Mouse (Mus musculus) stomach, postnatal 0 days (tissue): ENCODE data around the gene Phkb. TPM values are rescaled to one million over a fixed set of nuclear protein-coding genes. Genes with fewer than 3 reads are reported as not detected.

Experiments
- ATAC-seq: fragments of 200-750 bp; cut with Nextera tagmentation; 2 replicates; pipeline ENCODE4 v1.8.0; 2017; ENCODE audit not compliant: low FRiP score, low TSS enrichment
- DNase-seq: peaks from one replicate; pipeline ENCODE4 v3.0.0-alpha.2; 2016; ENCODE audit warnings: low spot score
- H3K27ac ChIP-seq: fragments of 300-500 bp; sonication (generic); replicated peaks from 2 replicates; pipeline ENCODE4 v1.5.1; 2014; ENCODE audit warnings: mild to moderate bottlenecking, control low read depth
- H3K27me3 ChIP-seq: fragments of 300-500 bp; sonication (generic); 2 replicates; pipeline ENCODE4 v1.6.1; 2014; ENCODE audit warnings: low read length; ENCODE audit not compliant: control insufficient read depth, insufficient read depth
- H3K36me3 ChIP-seq: fragments of 300-500 bp; sonication (generic); 2 replicates; pipeline ENCODE4 v1.6.1; 2014; ENCODE audit warnings: low read length, mixed read lengths; ENCODE audit not compliant: control insufficient read depth, insufficient read depth
- H3K4me1 ChIP-seq: fragments of 300-500 bp; sonication (generic); replicated peaks from 2 replicates; pipeline ENCODE4 v1.6.1; 2014; ENCODE audit warnings: antibody characterized with exemption; ENCODE audit not compliant: control insufficient read depth, insufficient read depth
- H3K4me2 ChIP-seq: fragments of 300-500 bp; sonication (generic); replicated peaks from 2 replicates; pipeline ENCODE4 v1.6.1; 2014; ENCODE audit warnings: low read depth, mild to moderate bottlenecking, control low read depth, moderate library complexity
- H3K4me3 ChIP-seq: fragments of 300-500 bp; sonication (generic); 2 replicates; pipeline ENCODE4 v1.5.1; 2014; ENCODE audit warnings: low read depth, low read length, control low read depth
- H3K9ac ChIP-seq: fragments of 300-500 bp; sonication (generic); 2 replicates; pipeline ENCODE4 v1.6.1; 2014; ENCODE audit warnings: mild to moderate bottlenecking, low read length, control low read depth, mixed read lengths
- H3K9me3 ChIP-seq: fragments of 300-500 bp; sonication (generic); 2 replicates; pipeline ENCODE4 v1.6.1; 2016; ENCODE audit warnings: low read length; ENCODE audit not compliant: control insufficient read depth
- CTCF ChIP-seq: IDR thresholded peaks from 2 replicates; pipeline ENCODE4 v1.5.1; 2016; ENCODE audit warnings: antibody characterized with exemption, low read depth, mild to moderate bottlenecking, moderate library complexity
- EP300 ChIP-seq: optimal IDR thresholded peaks from 2 replicates; pipeline ENCODE3; 2016; ENCODE audit warnings: antibody characterized with exemption
- WGBS: fragments of 180-500 bp; shearing (Covaris S2); extraction: QIAGEN DNeasy Blood & Tissue Kit; methylation state at CpG from one replicate; pipeline ENCODE4 v1.1.7; 2014; 5-methylcytosine and 5-hydroxymethylcytosine counted together
- polyA plus RNA-seq: library from polyadenylated mRNA; unstranded; fragments of >200 nt; fragmentation: Nextera tagmentation; extraction: Ambion mirVana; gene quantifications from 2 replicates; pipeline ENCODE4 v1.2.1, GENCODE M21; 2015

Phkb gene
- polyA plus RNA-seq, 1 experiment from 2014 or later = 21.3 TPM

DNA sequence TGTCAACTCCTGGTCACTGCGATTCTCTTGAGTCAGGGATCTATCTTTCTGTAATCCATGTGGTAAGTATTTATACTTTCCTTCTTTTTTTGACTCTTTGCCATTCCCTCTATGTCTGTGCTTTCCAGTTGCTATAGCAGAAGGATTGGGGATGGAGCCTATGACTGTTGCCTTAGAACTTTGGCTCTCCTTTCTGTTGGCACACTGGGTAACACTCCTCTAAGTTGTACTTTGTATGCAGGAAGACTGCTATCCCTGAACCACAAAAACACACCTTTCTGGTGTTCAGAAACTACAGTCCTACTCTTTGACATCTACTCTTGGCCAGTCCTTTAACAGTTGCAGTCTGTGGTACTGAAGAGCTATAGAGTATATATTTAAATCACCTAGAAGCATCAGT lies 84.8 kb downstream of the Phkb start:
- H3K36me3 ChIP-seq = no peaks in the 10 kb centered on the region
- no peak for TF ChIP-seq EP300
- no peak for TF ChIP-seq CTCF
- H3K9me3 ChIP-seq = no peaks in the 10 kb centered on the region
- no peak overlapping the region for H3K4me2 ChIP-seq
- H3K4me3 ChIP-seq = no peak overlapping the region
- no peak for ATAC-seq
- DNase-seq = no peak
- no peak overlapping the region for H3K9ac ChIP-seq
- H3K4me1 ChIP-seq = no peaks in the 10 kb centered on the region
- no peaks in the 10 kb centered on the region for H3K27me3 ChIP-seq
- 48% methylated on average over 1 of the region's 1 CpGs for WGBS
- no peak overlapping the region for H3K27ac ChIP-seq

DNA sequence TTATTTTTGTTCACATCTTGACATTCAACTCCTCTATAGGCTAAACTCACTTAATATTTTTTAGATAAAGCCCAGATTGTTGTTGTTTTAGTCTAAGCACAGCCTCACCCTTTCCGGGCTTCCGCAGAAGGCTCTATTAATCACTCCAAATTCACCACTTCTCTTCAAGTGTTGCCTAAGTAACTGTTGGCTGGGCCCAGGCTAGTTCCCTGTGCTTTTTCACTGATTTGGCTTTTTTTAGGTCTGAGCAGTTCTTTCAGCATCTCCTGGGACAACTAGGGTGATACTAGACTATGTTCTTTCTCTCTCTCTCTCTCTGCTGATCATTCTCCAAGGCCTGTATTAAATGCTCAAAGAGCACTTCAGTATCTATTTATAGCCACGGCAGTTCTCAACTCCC lies 85.3 kb downstream of the Phkb start:
- Histone ChIP-seq H3K9ac (no peak overlapping the region), H3K27ac (no peak overlapping the region), H3K4me1 (no peaks in the 10 kb centered on the region), H3K27me3 (no peaks in the 10 kb centered on the region), H3K4me3 (no peak overlapping the region), H3K4me2 (no peak overlapping the region), H3K9me3 (no peaks in the 10 kb centered on the region), H3K36me3 (no peaks in the 10 kb centered on the region)
- no peak for TF ChIP-seq CTCF
- TF ChIP-seq EP300 = no peak
- ATAC-seq (no peak), DNase-seq (no peak)
- 38% methylated on average over 3 of the region's 3 CpGs for WGBS

DNA sequence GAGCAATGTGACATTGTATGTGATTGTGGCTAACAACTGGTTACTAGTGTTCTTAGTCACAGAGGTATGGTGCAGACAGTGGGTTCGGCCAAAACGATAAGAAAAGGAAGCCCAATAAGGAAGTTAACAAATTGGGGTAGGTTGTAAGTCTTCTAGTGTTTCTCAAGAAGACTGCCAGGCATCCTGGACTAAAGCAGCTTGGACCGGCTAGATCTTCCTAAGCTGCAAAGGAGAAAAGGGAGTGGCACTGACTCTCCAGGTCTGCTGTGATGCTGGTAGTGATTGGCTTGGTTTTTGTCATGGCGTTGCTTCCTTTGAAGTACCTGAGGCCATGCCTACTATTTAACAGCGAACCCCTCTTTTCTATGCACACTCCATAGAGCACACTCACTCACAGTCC lies 95.4 kb downstream of the Phkb start:
- Histone ChIP-seq H3K27me3 (no peaks in the 10 kb centered on the region), H3K4me3 (no peak overlapping the region), H3K4me2 (no peak overlapping the region), H3K36me3 (peaks cover 3% of the 10 kb centered on the region; the same call in 1 of the 2 replicates), H3K4me1 (no peaks in the 10 kb centered on the region), H3K9me3 (no peaks in the 10 kb centered on the region), H3K27ac (no peak overlapping the region), H3K9ac (no peak overlapping the region)
- 85% methylated on average over 5 of the region's 5 CpGs for WGBS
- no peak for TF ChIP-seq EP300
- ATAC-seq (no peak), DNase-seq (no peak)

DNA sequence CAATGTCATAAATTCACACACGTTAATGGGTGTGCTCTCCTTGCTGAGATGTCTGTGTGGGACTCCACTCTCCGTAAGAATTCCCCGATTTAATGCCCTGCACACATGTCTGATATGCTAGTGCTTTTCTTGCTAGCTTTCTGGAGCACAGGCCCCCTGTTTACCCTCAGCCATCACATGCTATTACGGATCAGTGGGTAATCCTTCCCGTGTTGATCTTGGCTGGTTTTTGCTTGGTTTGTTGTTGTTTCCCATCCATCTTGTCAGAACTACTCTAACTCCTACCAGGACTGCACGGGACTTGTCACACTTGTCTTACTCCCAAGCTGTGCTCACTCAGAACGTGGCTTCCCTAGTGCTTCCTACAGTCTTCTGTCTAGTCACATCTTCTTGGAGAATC lies 96.6 kb downstream of the Phkb start:
- 61% methylated on average over 7 of the region's 7 CpGs for WGBS
- H3K36me3 ChIP-seq = peaks cover 3% of the 10 kb centered on the region; the same call in 1 of the 2 replicates
- no peak for DNase-seq
- H3K4me2 ChIP-seq = no peak overlapping the region
- no peaks in the 10 kb centered on the region for H3K9me3 ChIP-seq
- H3K4me1 ChIP-seq = no peaks in the 10 kb centered on the region
- no peak for ATAC-seq
- no peak overlapping the region for H3K4me3 ChIP-seq
- no peak overlapping the region for H3K27ac ChIP-seq
- TF ChIP-seq EP300 (no peak), CTCF (no peak)
- H3K9ac ChIP-seq = no peak overlapping the region
- no peaks in the 10 kb centered on the region for H3K27me3 ChIP-seq

DNA sequence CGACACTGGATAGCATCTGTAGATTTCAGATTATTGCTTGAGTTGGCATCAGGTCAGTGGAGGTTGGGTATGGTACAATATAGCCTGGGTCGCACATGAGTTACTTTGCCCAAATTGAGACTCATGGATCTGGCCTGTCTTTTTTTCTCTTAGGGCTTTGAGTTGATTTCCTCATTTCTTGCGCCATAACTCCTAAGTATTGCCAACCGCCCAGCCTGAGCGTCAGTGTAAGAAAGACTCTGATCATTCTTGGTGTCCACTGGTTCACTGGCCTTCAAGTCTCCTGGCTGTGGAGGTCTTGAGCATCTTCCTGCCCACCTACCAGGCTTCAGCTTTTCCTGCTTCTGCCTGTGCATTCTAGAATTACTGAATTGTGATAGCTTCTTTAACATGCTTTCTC lies 104.1 kb downstream of the Phkb start:
- no peaks in the 10 kb centered on the region for H3K9me3 ChIP-seq
- DNase-seq (no peak), ATAC-seq (no peak)
- 95% methylated on average over 5 of the region's 5 CpGs for WGBS
- peaks cover 3% of the 10 kb centered on the region; the same call in 1 of the 2 replicates for H3K36me3 ChIP-seq
- H3K4me2 ChIP-seq = no peak overlapping the region
- TF ChIP-seq CTCF = no peak
- no peak for TF ChIP-seq EP300
- H3K4me3 ChIP-seq = no peak overlapping the region
- H3K27me3 ChIP-seq = no peaks in the 10 kb centered on the region
- no peak overlapping the region for H3K27ac ChIP-seq
- no peak overlapping the region for H3K9ac ChIP-seq
- H3K4me1 ChIP-seq = no peaks in the 10 kb centered on the region

DNA sequence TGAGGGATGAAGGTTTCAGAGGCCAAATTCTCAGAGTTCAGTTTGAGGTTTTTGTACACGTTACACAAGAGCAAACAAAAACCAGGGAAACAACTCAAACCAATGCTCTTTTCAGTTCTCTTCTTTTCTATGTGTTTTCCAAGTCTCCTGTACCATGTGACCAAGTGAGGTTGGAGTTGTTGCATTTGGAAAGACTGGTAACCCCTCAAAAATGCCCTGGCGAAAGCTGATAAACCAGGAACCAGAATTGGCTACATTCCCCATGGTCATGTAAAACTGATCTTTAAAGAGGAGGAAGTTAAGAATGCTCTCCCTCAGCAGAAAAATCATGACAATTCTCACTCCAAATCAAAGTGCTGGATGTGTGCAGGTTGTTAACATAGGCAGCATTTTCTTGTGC lies 117.6 kb downstream of the Phkb start:
- ATAC-seq (no peak), DNase-seq (no peak)
- TF ChIP-seq CTCF = no peak

More for the DNA sequence above, 117.6 kb downstream of the Phkb start:
- Histone ChIP-seq H3K36me3 (no peaks in the 10 kb centered on the region), H3K4me3 (no peak overlapping the region), H3K9ac (no peak overlapping the region), H3K4me2 (no peak overlapping the region), H3K9me3 (no peaks in the 10 kb centered on the region), H3K27ac (no peak overlapping the region), H3K27me3 (no peaks in the 10 kb centered on the region), H3K4me1 (no peaks in the 10 kb centered on the region)
- 89% methylated on average over 2 of the region's 2 CpGs for WGBS
